In genomic region chr12:41031119-41031518, GRCm38 (mm10) we compare ENCODE assay signal across 13 mouse cellular contexts.
"Had no signal": no experiment of that assay in that cellular context is flagged by ENCODE, and none has a peak within 500 bp of the region (broad histone marks: within the 10 kb centered on the region; RNA-seq: fewer than 3 reads in every experiment).

No protein-coding gene starts in this region.

- DNase-seq: kidney, adult 18-20 months; kidney, adult 9 months; kidney, postnatal 14 days; kidney, postnatal 4 days; liver; liver, embryonic 13.5 days; lung, adult 2 months; lung, postnatal 14 days; lung, postnatal 4 days; retina, postnatal 1 day; right cerebral cortex, postnatal 25 days; thymus, postnatal 25 days had no signal

- ATAC-seq: midbrain, embryonic 15.5 days had no signal
